Mouse (Mus musculus) MEL (cell line): Measurements from ENCODE around the gene Rad17.

ENCODE experiments used
- EP300 ChIP-seq, 2 experiments: IDR thresholded peaks; 2 replicates each; pipeline ENCODE4 v1.6.1; 2011; ENCODE audit warnings: improper control_type of control experiment in 2 of 2, low read length in 2 of 2, low read depth in 1 of 2, mild to moderate bottlenecking in 1 of 2
- GATA1 ChIP-seq: IDR thresholded peaks from 2 replicates; pipeline ENCODE4 v1.6.1; 2011; ENCODE audit warnings: low read depth, low read length, improper control_type of control experiment
- MAFK ChIP-seq: IDR thresholded peaks from 2 replicates; pipeline ENCODE4 v1.6.1; 2011; ENCODE audit warnings: low read depth, mild to moderate bottlenecking, low read length, improper control_type of control experiment, borderline replicate concordance
- MEF2A ChIP-seq: IDR thresholded peaks from 2 replicates; pipeline ENCODE4 v1.6.1; 2014; ENCODE audit warnings: low read depth, mild to moderate bottlenecking, inconsistent platforms, low read length, improper control_type of control experiment; ENCODE audit not compliant: poor library complexity, insufficient replicate concordance, severe bottlenecking; ENCODE audit errors: extremely low read depth

DNA sequence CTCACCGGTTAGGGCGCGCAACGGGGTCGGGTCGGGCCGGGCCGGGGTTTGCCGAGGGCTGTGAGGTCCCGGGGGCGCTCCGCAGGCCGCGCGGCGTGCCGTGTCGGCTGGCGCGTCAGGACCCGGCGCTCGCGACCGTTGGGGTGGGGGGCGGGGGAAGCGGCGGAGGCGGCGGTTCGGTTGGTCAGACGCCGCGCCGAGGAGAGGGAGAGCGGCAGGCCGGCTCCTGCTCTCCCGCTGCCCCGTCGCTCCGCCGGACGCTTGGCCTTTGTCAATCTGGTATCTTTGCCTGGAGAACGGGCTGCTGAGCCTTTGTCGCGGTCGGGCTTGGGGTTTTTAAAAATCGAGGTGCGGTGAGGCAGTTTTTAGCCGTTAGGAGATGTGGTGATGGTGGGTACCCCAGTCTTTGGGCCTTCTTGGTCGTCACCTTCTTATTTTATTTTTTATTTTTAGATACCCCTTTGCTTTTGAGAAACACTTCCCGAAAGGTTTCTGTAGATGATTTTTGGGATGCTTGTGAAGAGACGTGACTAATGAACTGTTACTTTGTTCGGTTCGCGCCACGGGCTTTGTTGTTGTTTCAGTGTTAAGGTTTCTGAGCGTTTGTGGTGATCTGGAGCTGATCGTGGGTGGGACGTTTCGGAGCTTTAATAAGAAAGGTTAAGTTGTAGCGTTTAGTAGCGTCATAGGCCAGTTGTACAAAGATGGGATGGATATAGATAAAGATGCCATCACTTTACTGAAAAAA is 762 bp upstream of the Rad17 start, which contains the start of gene Taf9:
- TF ChIP-seq EP300 (IDR thresholded peaks at IDR 0.05; ENCODE audit: low read depth in 1 of 2, low read length in 2 of 2) (no peak), GATA1 (no peak), MAFK (no peak), MEF2A (no peak)
